Mouse (Mus musculus): ENCODE results near the gene Rnf141.

DNA sequence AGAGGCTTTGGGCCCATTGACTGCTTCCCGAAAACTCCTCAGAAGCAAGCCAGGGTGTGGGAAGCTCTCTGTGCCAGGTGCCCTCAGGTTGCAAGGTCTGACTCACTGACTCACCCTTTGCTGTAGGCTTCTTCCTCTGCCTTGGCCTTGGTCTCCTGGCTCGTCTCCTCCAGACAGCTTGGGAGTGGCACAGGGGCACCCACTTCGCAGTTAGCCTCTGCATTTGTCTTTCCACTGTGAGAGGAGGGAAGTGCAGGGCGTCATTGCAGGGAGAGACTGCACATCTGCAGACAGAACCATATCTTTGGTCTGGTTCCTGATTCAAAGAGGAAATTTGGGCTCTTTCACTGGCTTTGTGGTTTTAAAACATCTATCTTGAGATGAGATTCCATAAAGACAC lies 33.8 kb upstream of the Rnf141 start:
- TF ChIP-seq POLR2A (IDR thresholded peaks at IDR 0.05; ENCODE audit: borderline replicate concordance, control insufficient read depth, low read depth, low read length): no peak
- no peak for TF ChIP-seq CTCF (IDR thresholded peaks at IDR 0.05; ENCODE audit: control insufficient read depth, insufficient read depth, low read length)
